Mouse (Mus musculus) cortical plate, adult 2 months (tissue): Measurements from ENCODE around the gene Slc35a2.
"Not testable (repeated sequence)": the region's sequence is repeated elsewhere in the genome, so short reads cannot be mapped to it uniquely, and the experiment has no call there.

Experiments
- CTCF ChIP-seq: fragments of 200-500 bp; IDR thresholded peaks from 2 replicates; pipeline ENCODE4 v1.5.1; 2011; ENCODE audit warnings: mild to moderate bottlenecking, control low read depth, low read length; ENCODE audit not compliant: insufficient read depth; ENCODE audit errors: extremely low read depth
- POLR2A ChIP-seq: fragments of 200-500 bp; IDR thresholded peaks from 2 replicates; pipeline ENCODE4 v1.6.1; 2011; ENCODE audit warnings: mild to moderate bottlenecking, low read length, control low read depth; ENCODE audit not compliant: insufficient read depth; ENCODE audit errors: extremely low read depth

DNA sequence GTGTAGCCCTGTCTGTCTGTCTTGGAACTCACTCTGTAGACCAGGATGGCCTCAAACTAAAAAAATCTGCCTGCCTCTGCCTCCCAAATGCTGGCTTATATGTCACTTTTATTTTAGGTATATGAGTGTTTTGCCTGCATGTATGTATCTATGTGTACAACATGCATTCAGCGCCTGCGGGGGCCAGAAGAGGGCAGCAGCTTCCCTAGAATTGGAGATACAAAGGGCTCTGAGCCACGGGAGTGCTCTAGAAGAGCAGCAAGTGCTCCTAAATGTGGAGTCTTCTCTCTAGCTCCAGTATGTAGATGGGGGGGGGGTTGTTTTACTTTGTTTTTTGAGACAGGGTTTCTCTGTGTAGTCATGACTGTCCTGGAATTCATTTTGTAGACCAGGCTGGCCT is 31.8 kb downstream of the Slc35a2 start:
- TF ChIP-seq CTCF, POLR2A: not testable (repeated sequence)
